Mouse (Mus musculus) lung, embryonic 16.5 days (tissue): Measurements from ENCODE around the gene Ell. TPM values are rescaled to one million over a fixed set of nuclear protein-coding genes. Genes with fewer than 3 reads are reported as not detected.
A peak's percentile ranks its signal among the peaks of the same experiment; 100 is the strongest.

Source experiments
- ATAC-seq: fragments of 200-750 bp; cut with Nextera tagmentation; 2 replicates; pipeline ENCODE4 v1.8.0; 2017; ENCODE audit warnings: low read depth, mild to moderate bottlenecking, moderate library complexity
- H3K27ac ChIP-seq: fragments of 300-500 bp; sonication (generic); 2 replicates; pipeline ENCODE4 v1.5.1; 2014; ENCODE audit warnings: mild to moderate bottlenecking, control low read depth, low read length
- H3K27me3 ChIP-seq: fragments of 300-500 bp; sonication (generic); 2 replicates; pipeline ENCODE4 v1.6.1; 2014; ENCODE audit warnings: low read depth, low read length, mixed read lengths; ENCODE audit not compliant: control insufficient read depth, insufficient read depth
- H3K36me3 ChIP-seq: fragments of 300-500 bp; sonication (generic); 2 replicates; pipeline ENCODE4 v1.6.1; 2014; ENCODE audit warnings: low read length; ENCODE audit not compliant: control insufficient read depth, insufficient read depth
- H3K4me1 ChIP-seq: fragments of 300-500 bp; sonication (generic); replicated peaks from 2 replicates; pipeline ENCODE4 v1.6.1; 2014; ENCODE audit warnings: low read length, mixed read lengths; ENCODE audit not compliant: control insufficient read depth, insufficient read depth
- H3K4me2 ChIP-seq: fragments of 300-500 bp; sonication (generic); 2 replicates; pipeline ENCODE4 v1.6.1; 2014; ENCODE audit warnings: low read depth, low read length, control low read depth
- H3K4me3 ChIP-seq: fragments of 300-500 bp; sonication (generic); 2 replicates; pipeline ENCODE4 v1.5.1; 2014; ENCODE audit warnings: mild to moderate bottlenecking, low read length, control low read depth
- H3K9ac ChIP-seq: fragments of 300-500 bp; sonication (generic); 2 replicates; pipeline ENCODE4 v1.6.1; 2014; ENCODE audit warnings: low read length, control low read depth
- H3K9me3 ChIP-seq: fragments of 300-500 bp; sonication (generic); 2 replicates; pipeline ENCODE4 v1.6.1; 2016; ENCODE audit warnings: low read length; ENCODE audit not compliant: control insufficient read depth
- WGBS: fragments of 180-500 bp; shearing (Covaris S2); extraction: QIAGEN DNeasy Blood & Tissue Kit; methylation state at CpG from one replicate; pipeline ENCODE4 v1.1.7; 2014; 5-methylcytosine and 5-hydroxymethylcytosine counted together
- polyA plus RNA-seq: library from polyadenylated mRNA; unstranded; fragments of >200 nt; fragmentation: Nextera tagmentation; extraction: Ambion mirVana; gene quantifications from 2 replicates; pipeline ENCODE4 v1.2.1, GENCODE M21; 2015

Gene Ell
- polyA plus RNA-seq, 1 experiment from 2014 or later, result 21.4 TPM

DNA sequence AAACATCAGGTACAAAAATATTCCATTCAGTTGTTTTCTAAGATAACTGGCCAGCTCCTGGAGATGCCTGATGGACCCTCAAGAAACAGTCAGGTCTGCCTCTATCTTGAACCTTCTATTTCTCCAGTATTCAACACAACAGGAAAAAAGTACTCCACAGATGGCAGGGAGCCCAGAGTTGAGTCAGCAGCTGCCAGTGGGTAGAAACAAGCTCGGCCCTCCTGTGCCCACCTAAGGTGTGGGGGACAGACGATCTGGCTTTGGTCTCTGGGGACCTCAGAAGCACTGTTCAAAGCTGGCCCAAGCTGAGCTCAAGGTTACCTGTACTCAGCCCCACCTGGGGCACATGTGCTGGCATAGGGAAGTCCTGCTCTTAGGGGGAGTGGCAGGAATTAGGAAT, 25.8 kb upstream of the Ell start:
- H3K36me3 ChIP-seq, result peaks cover 13% of the 10 kb centered on the region
- no peak overlapping the region; the same call in none of the 2 replicates for H3K27ac ChIP-seq
- peaks cover 24% of the 10 kb centered on the region for H3K4me1 ChIP-seq
- WGBS, result 44% methylated on average over 2 of the region's 2 CpGs
- no peak overlapping the region for H3K4me2 ChIP-seq
- H3K27me3 ChIP-seq, result no peaks in the 10 kb centered on the region
- H3K4me3 ChIP-seq, result no peak overlapping the region
- no peak overlapping the region for H3K9ac ChIP-seq
- ATAC-seq, result no peak
- H3K9me3 ChIP-seq, result no peaks in the 10 kb centered on the region

DNA sequence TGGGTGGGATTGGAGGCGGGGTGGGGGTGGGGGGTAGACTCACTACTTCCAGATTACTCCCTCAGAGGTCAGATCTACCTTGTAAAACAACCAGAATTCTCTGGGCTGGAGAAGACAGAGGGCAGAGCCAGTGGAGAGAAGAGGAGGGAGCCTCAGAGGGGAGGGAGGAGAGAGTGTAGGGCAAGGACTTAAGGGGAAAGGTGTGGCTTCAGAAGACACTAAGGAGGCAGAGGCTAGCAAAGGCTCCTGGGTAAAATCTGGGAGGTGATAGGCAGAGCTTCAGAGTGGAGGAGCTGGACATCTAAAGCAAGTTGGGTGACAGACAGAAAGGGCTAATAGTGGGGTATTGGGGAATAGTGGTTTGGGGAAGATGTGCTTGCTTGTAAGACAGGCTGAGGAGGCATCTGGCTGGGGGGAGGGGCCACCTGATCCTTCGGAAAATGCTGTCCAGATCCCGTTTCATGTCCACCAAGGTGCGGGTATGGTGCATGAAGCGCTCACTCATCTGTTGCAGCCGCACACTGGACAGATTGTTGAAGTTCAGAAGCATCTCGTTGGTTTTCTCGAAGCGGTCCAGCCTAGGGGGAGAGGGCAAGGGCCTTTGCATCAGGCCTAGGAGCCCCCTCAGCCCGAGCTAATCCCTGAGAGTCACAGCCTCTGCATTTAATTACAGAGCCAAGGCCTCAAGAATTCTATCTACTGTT, 21.2 kb upstream of the Ell start:
- Histone ChIP-seq H3K27me3 (no peaks in the 10 kb centered on the region), H3K4me2 (no peak overlapping the region), H3K27ac (no peak overlapping the region), H3K4me3 (no peak overlapping the region), H3K9ac (no peak overlapping the region), H3K36me3 (peaks cover 15% of the 10 kb centered on the region), H3K9me3 (no peaks in the 10 kb centered on the region), H3K4me1 (peaks cover 12% of the 10 kb centered on the region)
- no peak for ATAC-seq
- 79% methylated on average over 10 of the region's 10 CpGs for WGBS

DNA sequence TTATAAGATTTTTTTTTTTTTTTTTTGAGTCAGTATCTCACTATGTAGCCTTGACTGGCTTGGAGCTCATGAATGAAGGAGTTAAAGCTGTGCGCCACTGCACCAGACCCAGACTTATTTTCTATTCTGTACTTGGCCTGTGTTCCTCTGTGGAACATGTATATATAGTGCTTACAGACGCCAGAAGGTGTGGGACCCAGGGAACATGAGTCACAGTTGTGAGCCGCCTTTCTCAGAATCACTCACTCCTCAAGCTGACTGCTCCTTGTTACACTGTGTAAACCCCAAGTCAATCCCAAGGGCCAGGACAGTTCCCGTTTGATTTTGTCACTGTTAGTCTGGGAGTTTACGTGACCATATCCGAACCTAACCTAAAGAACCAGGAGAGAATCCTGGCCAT, 20.2 kb upstream of the Ell start:
- Histone ChIP-seq H3K4me3 (no peak overlapping the region), H3K27ac (no peak overlapping the region), H3K4me1 (peaks cover 6% of the 10 kb centered on the region), H3K36me3 (peaks cover 13% of the 10 kb centered on the region), H3K9ac (no peak overlapping the region), H3K9me3 (no peaks in the 10 kb centered on the region), H3K27me3 (no peaks in the 10 kb centered on the region), H3K4me2 (no peak overlapping the region)
- ATAC-seq, result no peak
- WGBS, result 82% methylated on average over 6 of the region's 6 CpGs

DNA sequence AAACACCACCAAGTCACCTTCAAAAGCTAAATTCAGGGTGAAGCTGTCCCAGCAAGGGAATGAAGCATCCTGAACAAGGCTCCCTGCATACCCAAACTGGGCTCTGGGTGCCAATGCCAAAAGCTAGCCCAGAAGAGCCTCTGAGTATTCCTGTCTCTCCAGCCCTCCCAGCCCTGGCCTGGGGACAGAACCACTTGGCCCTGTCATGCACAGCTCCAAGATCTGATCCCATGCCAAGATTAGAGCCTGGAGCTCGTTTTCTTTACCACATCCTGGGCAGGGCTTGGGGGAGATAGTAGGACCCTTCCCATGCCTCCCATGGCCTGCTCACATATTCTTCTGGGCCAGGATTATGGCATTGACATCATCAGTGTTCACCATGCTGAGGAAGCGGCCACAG, 19.7 kb upstream of the Ell start:
- WGBS, result 57% methylated on average over 2 of the region's 2 CpGs

DNA sequence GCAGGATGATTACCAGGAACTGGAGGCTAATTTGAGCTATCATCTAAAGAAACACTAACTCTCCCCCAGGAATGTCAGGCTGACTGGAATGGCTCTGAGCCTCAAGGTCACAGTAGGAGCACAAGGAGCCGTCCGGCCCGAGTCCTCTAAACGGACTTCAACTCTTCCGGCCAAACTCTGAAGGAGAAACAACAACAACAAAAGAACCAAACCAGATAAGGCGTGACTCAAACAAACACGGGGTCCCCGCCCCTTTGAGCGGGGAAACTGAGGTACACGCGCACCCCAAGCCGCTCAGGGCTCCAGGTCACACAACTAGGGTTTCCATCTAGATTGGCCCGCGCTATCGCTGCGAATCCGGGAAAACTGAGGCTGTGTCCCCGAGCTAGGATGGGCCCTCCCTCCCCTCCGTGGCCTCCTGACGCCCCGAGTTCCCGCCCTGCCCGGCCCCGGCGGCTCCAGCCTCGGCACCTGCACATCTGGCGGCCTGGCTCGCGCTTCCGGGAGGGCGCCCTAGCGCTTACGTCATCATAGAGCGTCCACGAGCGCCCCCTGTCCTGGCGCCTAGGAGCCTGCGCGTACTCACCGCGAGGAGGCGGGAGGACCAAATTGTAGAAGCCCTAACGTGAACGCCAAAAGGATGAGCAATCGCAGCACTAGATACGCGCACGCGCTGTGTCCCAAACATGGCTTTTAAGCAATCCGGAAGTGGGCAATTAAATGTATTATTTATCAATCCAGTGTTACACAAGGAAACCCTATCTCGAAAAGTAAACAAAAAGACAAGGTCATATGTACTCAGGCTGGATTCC, 16.5 kb upstream of the Ell start:
- Histone ChIP-seq H3K36me3 (peaks cover 6% of the 10 kb centered on the region; the same call in 1 of the 2 replicates), H3K27ac (peak overlapping the region; percentile 91), H3K9ac (peak overlapping the region; percentile 71), H3K4me2 (peak overlapping the region; percentile 72), H3K4me1 (peaks cover 11% of the 10 kb centered on the region), H3K27me3 (no peaks in the 10 kb centered on the region), H3K4me3 (peak overlapping the region; percentile 59), H3K9me3 (no peaks in the 10 kb centered on the region)
- ATAC-seq, result peak; percentile 88
- WGBS, result under 1% methylated on average over 46 of the region's 51 CpGs

More for the DNA sequence above, 19.7 kb upstream of the Ell start:
- Histone ChIP-seq H3K36me3 (peaks cover 13% of the 10 kb centered on the region), H3K4me3 (no peak overlapping the region), H3K4me2 (no peak overlapping the region), H3K9ac (no peak overlapping the region), H3K27ac (no peak overlapping the region), H3K9me3 (no peaks in the 10 kb centered on the region), H3K4me1 (peaks cover 6% of the 10 kb centered on the region), H3K27me3 (no peaks in the 10 kb centered on the region)
- ATAC-seq, result no peak

DNA sequence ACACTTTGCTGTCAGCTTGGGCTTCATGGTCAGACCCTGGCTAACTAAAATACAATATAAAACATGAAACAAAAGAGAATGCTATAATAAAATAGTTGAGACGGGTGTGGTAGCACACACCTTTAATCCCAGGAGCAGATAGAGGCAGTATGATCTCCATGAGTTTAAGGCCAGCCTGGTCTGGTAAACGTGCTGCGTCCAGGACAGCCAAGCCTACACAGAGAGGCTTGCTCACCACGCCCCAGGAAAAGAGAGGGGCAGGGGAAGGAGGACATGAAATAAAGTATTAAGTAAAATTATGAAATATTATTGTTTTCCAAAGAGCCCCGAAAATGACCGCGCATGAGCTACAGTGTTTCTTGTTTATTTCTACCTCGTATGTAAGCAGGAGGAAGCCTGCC, 12.1 kb upstream of the Ell start:
- Histone ChIP-seq H3K9me3 (no peaks in the 10 kb centered on the region), H3K4me3 (peak overlapping the region; percentile 93), H3K27me3 (no peaks in the 10 kb centered on the region), H3K4me1 (peaks cover 16% of the 10 kb centered on the region), H3K4me2 (peak overlapping the region; percentile 58), H3K9ac (peak overlapping the region; percentile 97), H3K27ac (peak overlapping the region; percentile 69), H3K36me3 (peaks cover 20% of the 10 kb centered on the region)
- no peak for ATAC-seq
- WGBS, result 2% methylated on average over 8 of the region's 8 CpGs

DNA sequence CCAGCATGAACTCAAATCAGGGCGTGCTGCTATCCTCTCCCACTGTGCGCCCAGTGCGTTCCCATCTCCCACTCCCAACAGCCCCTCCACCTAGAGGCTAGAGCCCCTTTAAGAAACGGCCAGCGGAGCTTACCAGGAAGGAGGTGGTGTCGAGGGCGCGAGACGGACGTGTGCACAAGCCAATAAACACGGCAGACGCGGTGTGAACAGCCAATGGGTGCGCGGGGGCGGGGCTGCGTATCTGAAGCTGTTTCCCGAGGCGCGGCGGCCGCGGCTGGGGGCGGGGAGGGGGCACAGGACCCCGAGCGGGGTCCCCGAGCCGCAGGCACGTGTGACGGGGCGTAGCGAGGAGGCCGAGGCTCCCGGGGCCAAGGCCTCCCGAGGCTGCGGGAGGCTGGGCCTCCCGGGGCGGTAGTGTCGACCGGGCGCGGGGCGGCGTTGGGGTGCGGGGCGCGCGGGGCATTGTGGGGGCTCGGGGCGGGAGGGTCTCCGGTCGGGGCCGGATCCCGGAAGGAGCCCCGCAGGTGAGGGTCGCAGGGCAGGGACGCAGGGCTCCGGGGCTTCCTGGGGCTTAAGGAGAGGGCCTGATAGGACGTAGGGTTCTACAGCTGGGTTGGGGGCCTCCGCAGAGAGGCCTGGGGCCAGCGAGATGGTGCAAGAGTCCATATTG, 11.6 kb upstream of the Ell start, which contains the start of the genes Fkbp8 and Kxd1:
TSS of gene Fkbp8 (plus strand) at position 213 of the 670 bp plus-strand sequence.
TSS of gene Kxd1 (minus strand) at position 445 of the 670 bp plus-strand sequence.
- H3K9me3 ChIP-seq, result no peaks in the 10 kb centered on the region
- peak; percentile 93 for ATAC-seq
- H3K27me3 ChIP-seq, result no peaks in the 10 kb centered on the region
- peak within 1 kb of the TSS; percentile 93 for H3K4me3 ChIP-seq
- H3K36me3 ChIP-seq, result peaks cover 24% of the 10 kb centered on the region
- peak within 1 kb of the TSS; percentile 97 for H3K9ac ChIP-seq
- H3K4me2 ChIP-seq, result peak within 1 kb of the TSS; percentile 89
- under 1% methylated on average over 54 of the region's 61 CpGs for WGBS
- peak within 1 kb of the TSS; percentile 74 for H3K27ac ChIP-seq
- peaks cover 13% of the 10 kb centered on the region for H3K4me1 ChIP-seq

DNA sequence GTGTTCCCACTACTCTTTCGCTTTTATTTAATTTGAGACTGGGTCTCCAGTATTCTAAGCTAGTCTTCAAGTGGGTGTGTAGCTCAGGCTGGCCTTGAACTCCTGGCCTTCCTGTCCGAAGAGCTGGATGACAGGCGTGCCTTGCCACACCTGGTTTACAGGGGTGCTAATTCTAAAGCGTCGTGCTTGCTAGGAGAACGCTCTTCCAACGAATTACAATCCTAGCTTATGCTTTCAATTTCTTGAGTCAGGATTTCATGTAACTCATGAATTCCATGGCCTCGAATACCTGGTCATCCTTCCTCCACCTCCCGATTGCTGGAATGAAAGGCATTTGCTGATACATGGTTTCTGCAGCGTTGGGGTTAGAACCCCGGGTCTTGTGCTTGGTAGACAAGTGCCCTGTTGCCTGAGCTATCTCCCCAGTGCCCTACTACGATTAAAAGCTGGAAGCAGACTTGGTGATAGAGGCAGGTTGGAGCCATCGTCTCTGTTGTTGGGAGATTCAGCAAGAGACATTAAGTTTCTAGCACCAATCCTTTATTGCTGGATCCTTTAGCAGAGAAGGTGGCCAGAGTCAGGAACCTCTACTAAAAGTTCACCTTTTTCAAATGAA, 11.0 kb upstream of the Ell start:
- Histone ChIP-seq H3K9me3 (no peaks in the 10 kb centered on the region), H3K27ac (peak overlapping the region; percentile 74), H3K27me3 (no peaks in the 10 kb centered on the region), H3K4me2 (peak overlapping the region; percentile 89), H3K9ac (peak overlapping the region; percentile 97), H3K4me3 (peak overlapping the region; percentile 93), H3K4me1 (peaks cover 13% of the 10 kb centered on the region), H3K36me3 (peaks cover 26% of the 10 kb centered on the region)
- ATAC-seq, result no peak
- 21% methylated on average over 13 of the region's 13 CpGs for WGBS
